Comparison of ENCODE assay signal across 8 mouse cellular contexts in the genomic region with DNA sequence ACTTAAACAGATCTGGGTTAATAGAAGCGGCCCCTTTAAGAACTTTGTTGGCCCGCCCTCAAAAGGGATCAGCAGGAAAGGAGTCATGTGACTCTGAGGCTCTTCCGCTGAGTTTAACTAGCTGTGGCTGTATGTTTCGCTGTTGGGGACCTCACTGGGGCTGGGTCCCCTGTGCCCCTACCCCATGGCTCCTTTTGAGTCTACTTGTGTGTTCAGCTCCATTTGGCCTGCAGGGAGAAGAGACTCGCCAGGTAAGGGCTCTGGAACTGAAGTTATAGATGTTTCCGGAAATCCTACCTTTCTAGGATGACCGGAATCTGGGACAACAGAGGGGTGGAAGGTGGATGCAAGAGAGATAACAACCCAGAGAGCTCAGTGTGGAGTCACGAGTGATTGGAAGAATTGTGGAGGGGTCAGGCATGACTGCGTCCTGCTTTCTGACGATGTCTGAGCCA. TPM values are rescaled to one million over a fixed set of nuclear protein-coding genes. Genes with fewer than 3 reads are reported as not detected.
DNase-seq lines count a peak whose midpoint lies in the region; ATAC-seq lines count a peak whose summit lies in the region.

A gene (plus strand): TSS at position 73 of the 455 bp plus-strand sequence.

- peak; percentile 85 for ATAC-seq in intestine, embryonic 16.5 days

- H3K36me3 ChIP-seq in intestine, embryonic 16.5 days (ENCODE audit: control insufficient read depth, insufficient read depth, low read length) = peaks cover 15% of the 10 kb centered on the region
- peaks cover 79% of the 10 kb centered on the region for H3K36me3 ChIP-seq in midbrain, embryonic 10.5 days

- intact Hi-C loops in left cerebral cortex, postnatal 4 days (cut with DNase I) = no loop called here

- H3K9me3 ChIP-seq in intestine, embryonic 16.5 days (ENCODE audit: control insufficient read depth, low read length) = no peaks in the 10 kb centered on the region
- H3K9me3 ChIP-seq in midbrain, embryonic 10.5 days (replicated peaks) = no peaks in the 10 kb centered on the region

- H3K4me3 ChIP-seq in intestine, embryonic 16.5 days (ENCODE audit: low read length) = peak within 1 kb of the TSS; percentile 59
- peak within 1 kb of the TSS; percentile 73 for H3K4me3 ChIP-seq in midbrain, embryonic 10.5 days

- H3K27ac ChIP-seq in intestine, embryonic 16.5 days (ENCODE audit: low read length) = 0 out of 2 replicates have a peak within 1 kb of the TSS, but pooled peaks have one; percentile 29
- peak within 1 kb of the TSS; percentile 65 for H3K27ac ChIP-seq in midbrain, embryonic 10.5 days (replicated peaks)

- H3K27me3 ChIP-seq in intestine, embryonic 16.5 days (replicated peaks; ENCODE audit: control insufficient read depth, insufficient read depth, low read length) = no peaks in the 10 kb centered on the region
- no peaks in the 10 kb centered on the region for H3K27me3 ChIP-seq in midbrain, embryonic 10.5 days (ENCODE audit: low read depth, poor library complexity, severe bottlenecking)

- WGBS in intestine, embryonic 16.5 days = 0% methylated on average over 10 of the region's 10 CpGs
- 3% methylated on average over 10 of the region's 10 CpGs for WGBS in midbrain, embryonic 10.5 days

- H3K4me2 ChIP-seq in intestine, embryonic 16.5 days (ENCODE audit: low read depth, low read length) = peak within 1 kb of the TSS; percentile 68

- peak within 1 kb of the TSS; percentile 68 for H3K9ac ChIP-seq in intestine, embryonic 16.5 days (ENCODE audit: low read depth, low read length)

- H3K4me1 ChIP-seq in intestine, embryonic 16.5 days (ENCODE audit: control insufficient read depth, insufficient read depth, low read length) = peaks cover 8% of the 10 kb centered on the region
- peaks cover 14% of the 10 kb centered on the region for H3K4me1 ChIP-seq in midbrain, embryonic 10.5 days

- peak; percentile 71 for DNase-seq in layer of hippocampus, adult 11-12 months (ENCODE audit: low spot score)
- DNase-seq in layer of hippocampus, adult 9-10 months (ENCODE audit: low spot score) = no peak
- DNase-seq in embryo, embryonic 11.5 days (ENCODE audit: low read depth, low spot score) = peak; percentile 32
- peak; percentile 50 for DNase-seq in gonadal fat pad, adult 2 months (ENCODE audit: low read depth)
- DNase-seq in left cerebral cortex, postnatal 4 days = peak; percentile 47
- DNase-seq in midbrain, embryonic 10.5 days (ENCODE audit: low spot score) = peak; percentile 63
- peak; percentile 65 for DNase-seq in skeletal muscle tissue, adult 2 months (ENCODE audit: low read depth, low spot score)

RNA-seq across cellular contexts. Expression of the gene that starts here (rescaled TPM):
- polyA plus RNA-seq in gonadal fat pad, adult 2 months (2012; rRNA removed) = 255 and 271 TPM in 2 replicates
- 365 and 416 TPM in 2 replicates for polyA plus RNA-seq in intestine, embryonic 16.5 days (2015; fragmentation: Nextera tagmentation; extraction: Ambion mirVana)
- total RNA-seq in left cerebral cortex, postnatal 4 days (2021) = 10 to 100 TPM; 49.7 to 60.1 TPM
- polyA plus RNA-seq in midbrain, embryonic 10.5 days (2016; fragmentation: Nextera tagmentation; extraction: Ambion mirVana) = 136 and 142 TPM in 2 replicates
